In the genomic region with DNA sequence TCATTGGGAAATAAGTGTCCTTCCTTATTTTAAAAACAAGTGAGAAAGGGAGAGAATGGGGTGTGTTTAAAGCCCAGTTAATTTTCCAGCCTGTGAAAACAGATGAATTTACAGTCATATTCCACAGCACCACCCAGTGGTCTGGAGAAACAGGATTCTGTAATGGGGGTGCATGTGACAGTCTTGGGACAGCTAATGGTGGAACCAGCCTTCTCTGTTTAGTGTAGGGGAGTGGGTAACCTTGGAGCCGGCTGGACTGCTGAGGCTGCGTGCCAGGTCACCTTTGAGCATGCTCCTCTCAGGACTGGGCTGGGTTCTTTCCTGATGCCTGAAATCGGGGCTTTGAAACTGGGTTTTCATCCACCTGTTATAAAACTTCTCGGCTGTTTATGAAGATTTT, we compare ENCODE assay signal across 12 mouse cellular contexts. TPM values are rescaled to one million over a fixed set of nuclear protein-coding genes. Genes with fewer than 3 reads are reported as not detected.
DNase-seq lines count a peak whose midpoint lies in the region; ATAC-seq and TF ChIP-seq lines count a peak whose summit lies in the region.
"Had no signal": no experiment of that assay in that cellular context is flagged by ENCODE, and none has a peak within 500 bp of the region (broad histone marks: within the 10 kb centered on the region; RNA-seq: fewer than 3 reads in every experiment).

No protein-coding gene starts in this region.

- H3K4me2 ChIP-seq in heart, embryonic 12.5 days, result no peak overlapping the region
- no peak overlapping the region for H3K4me2 ChIP-seq in liver, postnatal 0 days (ENCODE audit: low read depth, low read length)
- H3K4me2 ChIP-seq: forebrain, embryonic 12.5 days; heart, embryonic 15.5 days; limb, embryonic 13.5 days had no signal

- H3K4me3 ChIP-seq in heart, embryonic 12.5 days, result no peak overlapping the region
- no peak overlapping the region for H3K4me3 ChIP-seq in liver, postnatal 0 days (ENCODE audit: low read depth, low read length)
- H3K4me3 ChIP-seq: forebrain, embryonic 12.5 days; heart, embryonic 15.5 days; limb, embryonic 13.5 days had no signal

- no peaks in the 10 kb centered on the region for H3K27me3 ChIP-seq in heart, embryonic 12.5 days (replicated peaks)
- no peaks in the 10 kb centered on the region for H3K27me3 ChIP-seq in liver, postnatal 0 days (ENCODE audit: insufficient read depth, low read length)
- H3K27me3 ChIP-seq: CH12.LX; forebrain, embryonic 12.5 days; heart, embryonic 15.5 days; limb, embryonic 13.5 days had no signal

- peak; percentile 26; the same call in 1 of the 2 replicates for TF ChIP-seq CTCF in liver, postnatal 0 days (IDR thresholded peaks at IDR 0.05; ENCODE audit: low read depth)

- no peak overlapping the region for H3K27ac ChIP-seq in heart, embryonic 12.5 days (ENCODE audit: poor library complexity, severe bottlenecking)
- no peak overlapping the region for H3K27ac ChIP-seq in liver, postnatal 0 days (ENCODE audit: low read depth)
- H3K27ac ChIP-seq: forebrain, embryonic 12.5 days; heart, embryonic 15.5 days; limb, embryonic 13.5 days had no signal

- TF ChIP-seq EP300 in liver, postnatal 0 days (IDR thresholded peaks at IDR 0.05; ENCODE audit: low read depth), result no peak

- H3K36me3 ChIP-seq in heart, embryonic 12.5 days, result no peaks in the 10 kb centered on the region
- H3K36me3 ChIP-seq in liver, postnatal 0 days (replicated peaks; ENCODE audit: insufficient read depth, low read length), result no peaks in the 10 kb centered on the region
- H3K36me3 ChIP-seq: forebrain, embryonic 12.5 days; heart, embryonic 15.5 days; limb, embryonic 13.5 days had no signal

- DNase-seq in heart, adult 18-20 months, result peak; percentile 13 to 25
- no peak for DNase-seq in liver, postnatal 0 days
- DNase-seq in liver, result no peak
- peak; percentile 29 for DNase-seq in adrenal gland, postnatal 25 days
- DNase-seq in heart, postnatal 10 days, result peak; percentile 19 to 52
- no peak for DNase-seq in spleen, postnatal 36 days (ENCODE audit: low spot score in 2 of 2)

- 75% methylated on average over 4 of the region's 4 CpGs for WGBS in heart, embryonic 12.5 days
- WGBS in liver, postnatal 0 days (ENCODE audit: insufficient replicate concordance), result 67% methylated on average over 4 of the region's 4 CpGs

- H3K9me3 ChIP-seq in heart, embryonic 12.5 days (replicated peaks), result no peaks in the 10 kb centered on the region
- H3K9me3 ChIP-seq in liver, postnatal 0 days (ENCODE audit: low read length), result no peaks in the 10 kb centered on the region
- H3K9me3 ChIP-seq: forebrain, embryonic 12.5 days; heart, embryonic 15.5 days; limb, embryonic 13.5 days had no signal

- H3K9ac ChIP-seq in heart, embryonic 12.5 days, result no peak overlapping the region
- no peak overlapping the region for H3K9ac ChIP-seq in liver, postnatal 0 days (replicated peaks)
- H3K9ac ChIP-seq: forebrain, embryonic 12.5 days; heart, embryonic 15.5 days; limb, embryonic 13.5 days had no signal

- intact Hi-C loops in heart, postnatal 10 days (cut with DNase I), result loop anchor here (1.0 to 2.0 kb wide), 2 partner anchors 67 to 122 kb away; no protein-coding TSS in a partner anchor

- ATAC-seq in heart, embryonic 12.5 days (ENCODE audit: insufficient number of reproducible peaks, low FRiP score), result no peak
- no peak for ATAC-seq in liver, postnatal 0 days

- H3K4me1 ChIP-seq in heart, embryonic 12.5 days (replicated peaks), result no peaks in the 10 kb centered on the region
- H3K4me1 ChIP-seq in liver, postnatal 0 days (ENCODE audit: insufficient read depth), result no peaks in the 10 kb centered on the region
- H3K4me1 ChIP-seq: forebrain, embryonic 12.5 days; heart, embryonic 15.5 days had no signal

RNA-seq across cellular contexts. Expression of a gene that starts 34.9 kb away (rescaled TPM):
- not detected for total RNA-seq in heart, adult 18-20 months (2021)
- 0.23 and 0.45 TPM in 2 replicates for polyA plus RNA-seq in heart, embryonic 12.5 days (2016; fragmentation: Nextera tagmentation; extraction: Ambion mirVana)
- polyA plus RNA-seq in liver, postnatal 0 days (2015; fragmentation: Nextera tagmentation; extraction: Ambion mirVana), result not detected in 2 replicates
- total RNA-seq in adrenal gland, postnatal 25 days (2021), result not detected in 2 replicates
- not detected for total RNA-seq in heart, postnatal 10 days (2021)
- total RNA-seq: CH12.LX had no signal
- polyA plus RNA-seq: large intestine, adult 2 months had no signal

Comparison
In these comparisons a context has a peak if more than half of its experiments do, and no peak if none do; other contexts are left out.
1. DNase-seq: peak in heart, adult 18-20 months (2 of 2), adrenal gland, postnatal 25 days (single experiment) and heart, postnatal 10 days (2 of 2); none in liver, postnatal 0 days (single experiment), liver (single experiment) and spleen, postnatal 36 days (0 of 2).